Mouse (Mus musculus) testis, adult 2 months (tissue): ENCODE data around the gene Esyt3.

ENCODE experiments used
- CTCF ChIP-seq: fragments of 200-500 bp; IDR thresholded peaks from 2 replicates; pipeline ENCODE4 v1.5.1; 2012; ENCODE audit warnings: low read depth, mild to moderate bottlenecking, inconsistent platforms, low read length, moderate library complexity; ENCODE audit not compliant: control insufficient read depth, insufficient read depth, insufficient replicate concordance
- POLR2A ChIP-seq: fragments of 200-500 bp; IDR thresholded peaks from 2 replicates; pipeline ENCODE4 v1.6.1; 2012; ENCODE audit warnings: low read depth, mild to moderate bottlenecking, inconsistent platforms, low read length, moderate library complexity; ENCODE audit not compliant: control insufficient read depth

DNA sequence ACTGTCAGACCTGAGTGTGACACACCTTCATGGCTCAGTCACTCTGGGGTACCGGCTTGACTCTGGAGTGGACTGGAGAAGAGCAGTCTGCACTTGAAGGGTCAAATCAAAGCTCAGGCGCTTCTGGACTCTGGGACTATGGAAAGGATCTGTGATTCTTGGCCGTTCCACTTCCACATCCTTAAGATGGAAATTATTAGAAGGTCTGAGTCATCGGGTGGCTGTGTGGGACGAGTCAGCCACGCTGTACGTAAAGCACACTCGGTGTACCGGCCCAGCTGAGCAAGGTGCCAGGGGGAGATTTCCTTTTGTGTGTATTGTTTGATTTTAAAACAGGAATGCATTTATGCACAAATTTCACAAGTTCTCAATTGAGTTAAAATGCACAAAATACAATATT lies 3.6 kb upstream of the Esyt3 start:
- TF ChIP-seq CTCF (no peak), POLR2A (no peak)
